Mouse (Mus musculus) lung, postnatal 0 days (tissue): ENCODE data around the gene Rgs16.

Source experiments
- CTCF ChIP-seq: IDR thresholded peaks from 2 replicates; pipeline ENCODE4 v1.5.1; 2016; ENCODE audit warnings: antibody characterized with exemption, mild to moderate bottlenecking
- EP300 ChIP-seq: IDR thresholded peaks from 2 replicates; pipeline ENCODE4 v1.6.1; 2016; ENCODE audit warnings: antibody characterized with exemption, mild to moderate bottlenecking, control low read depth

- no peak for TF ChIP-seq CTCF
- no peak for TF ChIP-seq EP300
Measured at GRCm38 (mm10) chr1:153712633-153713032, 27.5 kb upstream of the Rgs16 start.
